Mouse (Mus musculus) Patski (cell line): ENCODE measurements around the gene Samd4b. TPM values are rescaled to one million over a fixed set of nuclear protein-coding genes. Genes with fewer than 3 reads are reported as not detected.

Experiments
- ATAC-seq: fragments of 100-300 bp; one replicate; pipeline ENCODE4 v1.8.0; 2021
- CTCF ChIA-PET: fragments of 350-600 bp; sonication (Branson Sonifier 250); formaldehyde crosslinking; loops from one replicate; lab custom pipeline; 2022; ENCODE audit warnings: inconsistent platforms; lab: Charles Lee
- POLR2A ChIA-PET: fragments of 350-600 bp; sonication (Branson Sonifier 250); formaldehyde crosslinking; loops from one replicate; lab custom pipeline; 2022; ENCODE audit warnings: antibody characterized with exemption, inconsistent platforms; lab: Charles Lee
- DNase-seq: peaks from one replicate; pipeline ENCODE4 v3.0.0-alpha.2; 2011; ENCODE audit warnings: low read depth, low spot score
- H3K27me3 ChIP-seq: fragments of 371-371 bp; one replicate; pipeline ENCODE4 v1.5.1; 2021
- CTCF ChIP-seq: fragments of 100-300 bp; IDR thresholded peaks from one replicate; pipeline ENCODE4 v1.5.1; 2021
- in situ Hi-C: fragments of 300-500 bp; cut with MboI; formaldehyde crosslinking; loops from 3 replicates; pipeline ENCODE4 v1.11.1; 2018; ENCODE audit warnings: low pct_unique_long_range_greater_than_20kb, mixed read lengths
- polyA plus RNA-seq: library from polyadenylated mRNA; unstranded; gene quantifications from one replicate; pipeline ENCODE4 v1.2.3, GENCODE M21; 2021

Samd4b gene
- polyA plus RNA-seq, 1 experiment from 2014 or later: 79.6 TPM

DNA sequence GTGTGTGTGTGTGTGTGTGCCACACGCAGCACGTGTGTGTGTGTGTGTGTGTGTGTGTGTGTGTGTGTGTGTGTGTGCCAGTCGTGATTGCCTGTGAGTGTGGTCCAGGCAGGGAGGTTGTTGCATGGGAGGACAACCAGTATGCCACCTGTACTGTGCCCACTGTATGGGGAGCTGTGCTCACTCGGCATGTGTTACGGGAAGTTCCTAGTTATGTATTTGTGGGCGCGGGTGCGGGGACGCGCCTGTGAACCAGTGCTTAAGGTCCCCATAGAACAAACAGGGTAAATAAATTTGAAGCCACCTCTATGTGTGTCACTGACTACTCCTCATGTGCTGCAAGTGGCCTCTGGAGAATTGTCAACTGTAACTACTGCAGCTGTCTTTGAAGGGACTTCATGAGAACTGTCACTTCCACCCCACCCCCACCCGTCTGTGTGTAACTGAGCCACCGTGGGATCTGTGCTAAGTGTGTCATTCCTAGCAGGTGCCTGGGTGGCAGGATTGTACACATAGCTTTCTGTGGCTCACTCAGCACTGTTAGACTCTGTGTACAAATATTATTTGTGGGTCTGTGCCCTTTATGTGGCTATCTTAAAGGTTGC lies 215.5 kb downstream of the Samd4b start:
- ChIA-PET POLR2A (interaction anchor here (0.6 to 2.0 kb wide), 2 partner anchors 32 to 427 kb away, joined by 4 to 7 read pairs; partner anchors contain the start of gene Rps16), CTCF (no interaction called here)
- in situ Hi-C loops: no loop called here
- ATAC-seq: no peak
- no peaks in the 10 kb centered on the region for H3K27me3 ChIP-seq
- no peak for DNase-seq
- TF ChIP-seq CTCF: no peak

DNA sequence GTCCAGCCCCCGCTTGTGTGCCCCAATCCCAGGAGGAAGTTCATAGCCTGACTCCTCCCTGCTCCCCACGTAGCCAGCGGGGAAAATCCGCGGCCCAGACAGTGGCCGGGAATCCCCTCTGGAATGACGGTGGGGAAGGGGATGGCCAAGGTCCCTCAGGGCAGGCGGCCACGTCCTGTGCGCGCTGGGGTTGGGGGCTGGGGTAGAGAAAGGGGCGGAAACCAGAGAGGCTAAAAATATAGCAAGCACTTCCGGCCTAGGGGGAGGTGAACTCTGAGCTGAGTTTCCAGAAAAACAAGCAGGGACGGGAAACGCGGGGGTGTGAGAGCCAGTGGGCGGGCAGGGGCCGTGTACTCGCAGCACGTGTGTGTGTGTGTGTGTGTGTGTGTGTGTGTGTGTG lies 216.0 kb downstream of the Samd4b start:
- CTCF ChIA-PET: no interaction called here
- H3K27me3 ChIP-seq: no peaks in the 10 kb centered on the region
- DNase-seq (no peak), ATAC-seq (peak; percentile 14)
- TF ChIP-seq CTCF: no peak
- in situ Hi-C loops: no loop called here
- POLR2A ChIA-PET: interaction anchor here (0.5 to 2.0 kb wide), 2 partner anchors 24 to 31 kb away, joined by 3 to 7 read pairs; partner anchors contain the start of gene Rps16

DNA sequence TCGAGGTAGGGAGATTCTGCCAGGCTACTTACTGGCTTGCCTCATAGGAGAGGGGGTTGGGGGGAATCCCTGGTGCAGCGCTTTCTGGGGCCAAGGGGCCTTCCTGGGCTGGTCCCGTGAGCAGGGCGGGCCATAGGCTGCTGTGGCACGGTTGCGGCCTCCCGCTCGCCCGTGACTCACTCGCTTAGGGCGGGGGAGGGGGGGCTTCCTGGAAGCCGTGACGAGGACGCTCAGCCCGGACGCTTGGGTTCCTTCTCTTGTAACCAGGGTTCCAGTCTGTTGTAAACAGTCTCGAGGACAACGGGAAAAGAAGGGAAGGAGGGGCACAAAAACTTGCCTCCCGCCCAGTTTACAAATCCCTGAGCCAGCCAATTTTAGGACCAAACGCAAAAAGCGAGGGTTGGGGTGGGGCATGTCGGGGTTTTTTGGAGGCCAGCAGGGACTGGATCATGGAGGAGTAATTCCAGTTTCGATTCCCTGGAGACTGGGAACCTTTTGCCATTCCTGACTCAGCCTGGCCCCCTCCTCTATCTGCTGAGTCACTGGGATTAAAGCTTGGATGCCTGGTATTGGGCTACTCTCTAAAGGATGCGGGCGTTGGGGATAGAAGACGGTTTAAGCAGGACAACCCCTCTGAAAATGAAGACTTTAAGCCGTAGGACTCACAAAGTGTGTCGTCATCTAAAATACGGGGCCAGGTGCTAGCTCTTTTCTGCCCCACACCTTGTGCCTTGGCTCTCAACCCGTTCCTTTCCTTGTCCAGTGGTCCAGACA lies 216.7 kb downstream of the Samd4b start:
- CTCF ChIA-PET: no interaction called here
- POLR2A ChIA-PET: interaction anchor here (0.5 to 2.0 kb wide), 2 partner anchors 24 to 30 kb away, joined by 3 to 7 read pairs; partner anchors contain the start of gene Rps16
- no peak for TF ChIP-seq CTCF
- ATAC-seq: peak; percentile 18
- in situ Hi-C loops: no loop called here
- no peaks in the 10 kb centered on the region for H3K27me3 ChIP-seq
- DNase-seq: no peak

DNA sequence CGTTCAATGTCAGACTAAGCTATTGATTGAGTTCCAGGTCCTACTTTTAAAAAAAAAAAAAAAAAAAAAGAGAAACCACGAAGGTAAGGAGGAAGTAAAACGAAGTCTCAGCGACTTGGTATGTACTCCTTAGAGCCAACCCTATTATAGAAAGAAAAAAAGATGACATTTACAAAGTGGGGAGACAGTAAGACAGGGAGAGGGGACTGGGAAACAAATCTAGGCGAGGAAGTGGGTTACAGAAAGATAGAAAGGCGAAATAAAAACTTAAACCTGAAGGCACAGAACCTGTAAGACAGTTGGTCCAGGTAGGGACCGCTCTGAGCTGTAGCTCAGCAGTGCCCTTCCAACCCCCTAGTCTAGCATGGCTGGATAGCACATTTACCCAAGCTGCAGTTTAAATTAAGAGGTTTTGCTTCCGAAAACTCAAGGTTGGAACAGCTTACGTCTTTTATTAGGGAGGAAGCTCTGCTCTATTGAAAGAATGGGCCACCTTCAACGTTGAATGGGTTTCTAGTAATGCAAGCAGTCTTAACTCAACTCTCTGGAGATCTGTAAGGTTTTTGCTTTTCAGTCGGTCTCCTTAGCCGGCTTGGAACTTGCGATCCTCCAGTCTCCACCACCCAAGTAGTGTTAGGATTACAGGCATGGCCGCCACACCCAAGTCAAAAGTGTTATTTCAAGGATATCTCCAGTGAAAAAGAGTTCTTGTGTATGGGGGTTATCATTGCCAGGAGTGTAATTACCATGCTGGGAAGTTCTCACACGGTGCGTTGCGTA lies 217.5 kb downstream of the Samd4b start, which contains the start of gene Zfp36:
Zfp36 (minus strand) TSS at position 17 of the 780 bp plus-strand sequence.
- no peak for TF ChIP-seq CTCF
- POLR2A ChIA-PET: interaction anchor here (0.6 kb wide), 1 partner anchor 340 kb away, joined by 4 read pairs; no protein-coding TSS in a partner anchor
- in situ Hi-C loops: no loop called here
- no peaks in the 10 kb centered on the region for H3K27me3 ChIP-seq
- DNase-seq (no peak), ATAC-seq (no peak)
- CTCF ChIA-PET: interaction anchor here (1.3 kb wide), 1 partner anchor 29 kb away, joined by 3 read pairs; no protein-coding TSS in a partner anchor

DNA sequence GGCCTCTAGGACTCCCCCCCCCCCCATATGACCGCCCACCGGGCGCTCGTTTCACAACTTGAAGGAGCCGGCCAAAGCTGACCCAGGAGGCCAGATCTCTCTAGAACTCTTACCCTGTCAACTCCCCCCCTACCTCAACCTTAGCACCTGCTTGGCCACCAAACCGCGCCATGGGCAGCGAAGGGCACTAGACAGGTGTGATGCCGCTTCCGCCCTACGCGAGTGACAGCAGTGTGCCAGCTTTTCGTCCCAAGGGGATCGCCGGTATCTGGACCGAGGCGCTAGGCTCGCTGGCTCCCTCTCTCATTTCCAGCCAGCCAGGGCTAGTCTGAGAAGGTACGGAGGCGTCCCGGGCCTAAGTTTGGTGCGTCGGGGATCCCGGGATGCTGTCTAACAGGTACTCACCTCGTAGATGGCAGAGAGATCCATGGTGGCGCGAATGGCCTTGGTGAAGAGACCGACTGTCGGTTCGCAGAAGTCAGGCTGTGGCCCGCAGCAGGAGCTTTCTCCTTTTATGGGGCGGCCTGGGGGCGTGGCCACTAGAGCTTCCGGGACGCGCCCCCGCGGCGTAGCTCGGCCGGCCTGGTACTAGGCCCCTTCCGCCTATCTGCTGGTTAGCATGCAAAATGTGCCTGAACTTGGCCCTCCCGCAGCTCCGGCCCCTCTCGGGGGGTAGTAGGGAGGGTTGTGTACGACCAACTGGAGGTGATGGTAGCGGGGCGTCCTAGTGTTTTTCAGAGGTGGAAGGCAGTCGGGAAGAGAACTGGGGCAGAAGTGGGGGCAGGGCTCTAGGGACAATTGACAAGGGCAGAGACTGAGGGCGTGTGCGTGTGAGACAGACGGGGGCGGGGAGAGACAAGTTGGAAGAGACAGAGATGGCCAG lies 218.9 kb downstream of the Samd4b start:
- peak; percentile 29 for ATAC-seq
- ChIA-PET POLR2A (interaction anchor here (1.4 to 4.6 kb wide), 2 partner anchors 7 to 13 kb away, joined by 5 to 14 read pairs; no protein-coding TSS in a partner anchor), CTCF (interaction anchor here (1.5 kb wide), 1 partner anchor 31 kb away, joined by 5 read pairs; no protein-coding TSS in a partner anchor)
- H3K27me3 ChIP-seq: no peaks in the 10 kb centered on the region
- DNase-seq: no peak
- in situ Hi-C loops: no loop called here
- no peak for TF ChIP-seq CTCF

DNA sequence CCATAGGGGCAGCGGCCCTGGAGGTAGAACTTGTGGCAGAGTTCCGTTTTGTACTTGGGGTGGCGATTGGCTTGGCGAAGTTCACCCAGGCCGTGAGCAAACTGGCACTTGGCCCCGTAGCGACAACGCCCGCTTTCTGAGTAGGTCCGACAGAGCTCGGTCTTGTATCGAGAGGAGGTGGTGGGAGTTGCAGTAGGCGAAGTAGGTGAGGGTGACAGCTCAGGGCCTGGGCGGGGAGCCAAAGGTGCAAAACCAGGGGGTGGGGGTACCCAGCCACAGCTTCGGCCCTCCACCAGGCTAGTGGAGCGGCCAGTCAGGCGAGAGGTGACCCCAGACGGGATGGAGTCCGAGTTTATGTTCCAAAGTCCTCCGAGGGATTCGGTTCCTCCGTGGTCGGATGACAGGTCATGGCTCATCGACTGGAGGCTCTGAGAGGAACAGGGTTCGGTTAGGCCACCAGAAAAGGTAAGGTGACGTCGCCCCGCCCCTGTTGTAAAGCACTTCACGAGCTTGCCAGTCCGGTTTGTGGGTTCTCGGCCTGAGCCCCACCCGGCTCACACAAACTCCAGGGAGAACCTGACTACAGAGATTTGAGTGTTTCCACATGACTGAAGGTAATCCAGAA lies 219.8 kb downstream of the Samd4b start:
- ChIA-PET POLR2A (interaction anchor here (0.5 to 4.6 kb wide), 3 partner anchors 8 to 32 kb away, joined by 3 to 14 read pairs (median 5); no protein-coding TSS in a partner anchor), CTCF (interaction anchor here (1.5 kb wide), 1 partner anchor 30 kb away, joined by 5 read pairs; no protein-coding TSS in a partner anchor)
- in situ Hi-C loops: no loop called here
- DNase-seq: no peak
- no peak for TF ChIP-seq CTCF
- ATAC-seq: no peak
- H3K27me3 ChIP-seq: no peaks in the 10 kb centered on the region

DNA sequence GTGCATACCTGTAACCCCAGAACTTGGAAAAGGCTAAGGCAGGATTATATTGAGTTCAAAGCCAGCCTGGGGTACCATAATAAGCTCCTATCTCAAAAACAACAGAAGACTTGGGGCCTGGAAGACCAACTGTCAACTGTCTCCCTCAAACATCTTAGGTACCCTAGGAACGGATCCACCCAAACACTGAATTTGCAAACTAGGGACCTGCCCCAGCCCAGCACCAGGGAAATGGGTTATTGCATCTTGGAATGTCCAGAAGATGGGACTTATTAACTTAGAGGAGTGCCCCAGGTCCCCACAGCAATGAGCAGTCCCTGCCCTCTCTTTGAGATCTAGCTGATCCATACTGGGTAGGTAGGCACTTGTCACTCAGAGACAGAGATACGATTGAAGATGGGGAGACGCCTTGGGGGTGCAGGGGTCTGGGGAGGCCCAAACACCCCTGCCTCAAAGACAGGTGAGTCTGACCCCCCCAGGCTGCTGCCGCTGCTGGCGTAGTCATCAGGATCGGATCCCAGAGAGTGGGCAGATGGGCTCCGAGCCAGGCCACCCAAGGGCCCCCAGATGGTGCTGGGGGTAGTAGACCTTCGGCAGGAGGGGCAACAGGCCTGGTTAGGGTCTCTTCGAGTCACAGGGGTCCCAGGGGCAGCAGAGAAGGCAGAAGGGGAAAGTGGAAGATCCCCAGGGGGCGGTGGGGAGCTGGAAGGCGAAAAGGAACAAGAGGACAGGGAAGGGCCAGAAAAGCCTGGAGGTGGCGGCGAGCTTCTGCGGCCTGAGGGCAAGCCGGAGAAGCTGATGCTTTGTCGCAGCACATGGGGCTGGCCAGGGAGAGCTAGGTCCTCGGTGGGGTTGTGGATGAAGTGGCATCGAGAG lies 220.5 kb downstream of the Samd4b start:
- DNase-seq: no peak
- ChIA-PET CTCF (interaction anchor here (1.5 kb wide), 1 partner anchor 29 kb away, joined by 5 read pairs; no protein-coding TSS in a partner anchor), POLR2A (interaction anchor here (0.5 to 4.6 kb wide), 4 partner anchors 9 to 1138 kb away, joined by 3 to 14 read pairs (median 4); no protein-coding TSS in a partner anchor)
- no peak for TF ChIP-seq CTCF
- no peaks in the 10 kb centered on the region for H3K27me3 ChIP-seq
- in situ Hi-C loops: no loop called here
- no peak for ATAC-seq
